Mouse (Mus musculus): ENCODE measurements around the gene Hells. TPM values are rescaled to one million over a fixed set of nuclear protein-coding genes. Genes with fewer than 3 reads are reported as not detected.

The Hells gene
- 4.8 and 5.6 TPM in 2 replicates for polyA plus RNA-seq (2012; rRNA removed)

- H3K4me1 ChIP-seq (replicated peaks; ENCODE audit: control insufficient read depth, insufficient read depth, low read length) = peaks cover 7% of the 10 kb centered on the region
- H3K27ac ChIP-seq (ENCODE audit: control insufficient read depth, insufficient read depth, low read length) = no peak within 1 kb of the TSS
- under 1% methylated on average over 76 of the region's 76 CpGs for WGBS
- no peaks in the 10 kb centered on the region for H3K27me3 ChIP-seq (ENCODE audit: control insufficient read depth, insufficient read depth, low read length)
- peaks cover 3% of the 10 kb centered on the region; the same call in 1 of the 2 replicates for H3K36me3 ChIP-seq (ENCODE audit: control insufficient read depth, insufficient read depth, low read length)
- H3K4me3 ChIP-seq (ENCODE audit: control insufficient read depth, insufficient read depth, low read length) = peak within 1 kb of the TSS; percentile 86
- TF ChIP-seq POLR2A (IDR thresholded peaks at IDR 0.05; ENCODE audit: control insufficient read depth, extremely low read depth, insufficient read depth, low read length, poor library complexity) (peak; percentile 66), CTCF (IDR thresholded peaks at IDR 0.05; ENCODE audit: borderline replicate concordance, control insufficient read depth, extremely low read depth, insufficient read depth, low read length, poor library complexity) (0 out of 2 replicates have a peak, but pooled peaks have one; percentile 24)
- peak; percentile 90 for DNase-seq
These were observed at the start of gene Hells for GRCm38 (mm10) chr19:38930788-38931565. TSS of gene Hells (plus strand) at chr19:38930915.

- H3K4me1 ChIP-seq (replicated peaks; ENCODE audit: control insufficient read depth, insufficient read depth, low read length) = no peaks in the 10 kb centered on the region
- no peaks in the 10 kb centered on the region for H3K36me3 ChIP-seq (ENCODE audit: control insufficient read depth, insufficient read depth, low read length)
- WGBS = 91% methylated on average over 12 of the region's 12 CpGs
- DNase-seq = no peak
- H3K27ac ChIP-seq (ENCODE audit: control insufficient read depth, insufficient read depth, low read length) = no peak overlapping the region
- H3K4me3 ChIP-seq (ENCODE audit: control insufficient read depth, insufficient read depth, low read length) = no peak overlapping the region
- TF ChIP-seq CTCF (IDR thresholded peaks at IDR 0.05; ENCODE audit: borderline replicate concordance, control insufficient read depth, extremely low read depth, insufficient read depth, low read length, poor library complexity) (no peak), POLR2A (IDR thresholded peaks at IDR 0.05; ENCODE audit: control insufficient read depth, extremely low read depth, insufficient read depth, low read length, poor library complexity) (no peak)
- H3K27me3 ChIP-seq (ENCODE audit: control insufficient read depth, insufficient read depth, low read length) = no peaks in the 10 kb centered on the region
These were observed 29.3 kb upstream of the Hells start for GRCm38 (mm10) chr19:38901146-38902135.

GRCm38 (mm10) chr19:38902501-38902900, 28.2 kb upstream of the Hells start:
- Histone ChIP-seq H3K27me3 (ENCODE audit: control insufficient read depth, insufficient read depth, low read length) (no peaks in the 10 kb centered on the region), H3K4me3 (ENCODE audit: control insufficient read depth, insufficient read depth, low read length) (no peak overlapping the region), H3K4me1 (replicated peaks; ENCODE audit: control insufficient read depth, insufficient read depth, low read length) (no peaks in the 10 kb centered on the region), H3K36me3 (ENCODE audit: control insufficient read depth, insufficient read depth, low read length) (no peaks in the 10 kb centered on the region), H3K27ac (ENCODE audit: control insufficient read depth, insufficient read depth, low read length) (no peak overlapping the region)
- WGBS = 96% methylated on average over 5 of the region's 5 CpGs
- DNase-seq = no peak
- no peak for TF ChIP-seq POLR2A (IDR thresholded peaks at IDR 0.05; ENCODE audit: control insufficient read depth, extremely low read depth, insufficient read depth, low read length, poor library complexity)
- no peak for TF ChIP-seq CTCF (IDR thresholded peaks at IDR 0.05; ENCODE audit: borderline replicate concordance, control insufficient read depth, extremely low read depth, insufficient read depth, low read length, poor library complexity)

- H3K36me3 ChIP-seq (ENCODE audit: control insufficient read depth, insufficient read depth, low read length) = no peaks in the 10 kb centered on the region
- TF ChIP-seq CTCF (IDR thresholded peaks at IDR 0.05; ENCODE audit: borderline replicate concordance, control insufficient read depth, extremely low read depth, insufficient read depth, low read length, poor library complexity) = no peak
- TF ChIP-seq POLR2A (IDR thresholded peaks at IDR 0.05; ENCODE audit: control insufficient read depth, extremely low read depth, insufficient read depth, low read length, poor library complexity) = no peak
- 97% methylated on average over 9 of the region's 9 CpGs for WGBS
- no peaks in the 10 kb centered on the region for H3K27me3 ChIP-seq (ENCODE audit: control insufficient read depth, insufficient read depth, low read length)
- no peak overlapping the region for H3K27ac ChIP-seq (ENCODE audit: control insufficient read depth, insufficient read depth, low read length)
- no peak for DNase-seq
- H3K4me3 ChIP-seq (ENCODE audit: control insufficient read depth, insufficient read depth, low read length) = no peak overlapping the region
- no peaks in the 10 kb centered on the region for H3K4me1 ChIP-seq (replicated peaks; ENCODE audit: control insufficient read depth, insufficient read depth, low read length)
These were observed 16.9 kb upstream of the Hells start for GRCm38 (mm10) chr19:38913786-38914185.

- TF ChIP-seq POLR2A (IDR thresholded peaks at IDR 0.05; ENCODE audit: control insufficient read depth, extremely low read depth, insufficient read depth, low read length, poor library complexity) (no peak), CTCF (IDR thresholded peaks at IDR 0.05; ENCODE audit: borderline replicate concordance, control insufficient read depth, extremely low read depth, insufficient read depth, low read length, poor library complexity) (no peak)
These were observed 15.8 kb upstream of the Hells start for GRCm38 (mm10) chr19:38914926-38915325.

GRCm38 (mm10) chr19:38915677-38916076, 15.0 kb upstream of the Hells start:
- no peak for TF ChIP-seq CTCF (IDR thresholded peaks at IDR 0.05; ENCODE audit: borderline replicate concordance, control insufficient read depth, extremely low read depth, insufficient read depth, low read length, poor library complexity)
- no peak for TF ChIP-seq POLR2A (IDR thresholded peaks at IDR 0.05; ENCODE audit: control insufficient read depth, extremely low read depth, insufficient read depth, low read length, poor library complexity)
- H3K27ac ChIP-seq (ENCODE audit: control insufficient read depth, insufficient read depth, low read length) = no peak overlapping the region
- no peaks in the 10 kb centered on the region for H3K27me3 ChIP-seq (ENCODE audit: control insufficient read depth, insufficient read depth, low read length)
- 65% methylated on average over 3 of the region's 3 CpGs for WGBS
- no peaks in the 10 kb centered on the region for H3K36me3 ChIP-seq (ENCODE audit: control insufficient read depth, insufficient read depth, low read length)
- H3K4me1 ChIP-seq (replicated peaks; ENCODE audit: control insufficient read depth, insufficient read depth, low read length) = no peaks in the 10 kb centered on the region
- DNase-seq = peak; percentile 41
- H3K4me3 ChIP-seq (ENCODE audit: control insufficient read depth, insufficient read depth, low read length) = no peak overlapping the region

More at GRCm38 (mm10) chr19:38914926-38915325, 15.8 kb upstream of the Hells start:
- Histone ChIP-seq H3K27me3 (ENCODE audit: control insufficient read depth, insufficient read depth, low read length) (no peaks in the 10 kb centered on the region), H3K27ac (ENCODE audit: control insufficient read depth, insufficient read depth, low read length) (no peak overlapping the region), H3K4me3 (ENCODE audit: control insufficient read depth, insufficient read depth, low read length) (no peak overlapping the region), H3K36me3 (ENCODE audit: control insufficient read depth, insufficient read depth, low read length) (no peaks in the 10 kb centered on the region), H3K4me1 (replicated peaks; ENCODE audit: control insufficient read depth, insufficient read depth, low read length) (no peaks in the 10 kb centered on the region)
- DNase-seq = no peak
- 94% methylated on average over 15 of the region's 15 CpGs for WGBS

Measured in thymus, adult 2 months (tissue).